Mouse (Mus musculus) bone marrow macrophage, adult 2 months (primary cell): Measurements from ENCODE around the gene Cfap52.

Experiments
- CTCF ChIP-seq: IDR thresholded peaks from 2 replicates; pipeline ENCODE4 v1.5.1; 2012; ENCODE audit warnings: low read depth, mild to moderate bottlenecking, low read length, moderate library complexity
- POLR2A ChIP-seq: IDR thresholded peaks from 2 replicates; pipeline ENCODE4 v1.6.1; 2012; ENCODE audit warnings: mild to moderate bottlenecking, low read depth, low read length, borderline replicate concordance

DNA sequence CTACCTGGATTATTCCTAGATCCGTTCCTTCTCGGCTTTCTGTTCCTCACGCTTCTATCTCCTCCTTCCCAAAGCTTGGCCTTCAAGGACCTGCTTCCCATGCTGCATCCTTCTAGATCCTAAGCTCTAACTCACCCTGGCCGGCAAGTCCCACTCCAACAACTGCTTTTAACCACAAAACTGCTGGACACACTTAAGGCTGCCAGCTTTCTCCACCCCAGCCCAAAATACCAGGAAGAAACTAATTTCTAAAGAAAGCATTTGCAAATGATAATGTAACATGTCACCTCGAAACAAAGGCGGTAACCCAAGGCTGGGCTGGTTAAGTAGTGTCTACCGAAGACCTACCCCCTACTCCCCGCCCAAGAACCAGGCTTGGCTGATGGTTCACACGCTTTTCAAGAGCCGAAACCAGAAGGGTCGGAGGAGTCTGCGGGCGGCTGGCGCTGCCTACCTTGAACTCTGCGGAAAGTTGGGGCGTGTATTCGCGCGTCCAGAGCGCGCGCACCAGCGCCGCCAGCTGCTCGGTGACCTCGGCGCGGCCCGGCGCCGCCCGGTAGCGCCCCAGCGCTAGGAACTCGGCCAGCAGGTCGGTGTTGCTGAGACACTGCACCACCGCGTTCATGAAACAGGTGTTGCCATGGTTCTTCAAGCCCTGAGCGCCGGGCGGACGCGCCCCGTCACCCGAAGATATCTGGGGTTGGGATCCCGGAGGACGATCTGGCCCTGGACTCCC lies 44.2 kb downstream of the Cfap52 start:
- TF ChIP-seq POLR2A: no peak
- TF ChIP-seq CTCF: no peak
